Mouse (Mus musculus) testis, postnatal 14 days (tissue): ENCODE data around the gene Cavin1.
A peak's percentile ranks its signal among the peaks of the same experiment; 100 is the strongest.

ENCODE experiments used
- DNase-seq: peaks from one replicate; pipeline ENCODE4 v3.0.0; 2021; ENCODE audit warnings: low spot score

Gene Cavin1

GRCm38 (mm10) chr11:100957244-100957643 lies 13.4 kb downstream of the Cavin1 start:
- DNase-seq = peak; percentile 74

GRCm38 (mm10) chr11:100949540-100949939 lies 21.1 kb downstream of the Cavin1 start:
- no peak for DNase-seq

- no peak for DNase-seq
Measured at GRCm38 (mm10) chr11:100948317-100948716, 22.4 kb downstream of the Cavin1 start.

- no peak for DNase-seq
Measured at GRCm38 (mm10) chr11:100947548-100947947, 23.1 kb downstream of the Cavin1 start.

DNA sequence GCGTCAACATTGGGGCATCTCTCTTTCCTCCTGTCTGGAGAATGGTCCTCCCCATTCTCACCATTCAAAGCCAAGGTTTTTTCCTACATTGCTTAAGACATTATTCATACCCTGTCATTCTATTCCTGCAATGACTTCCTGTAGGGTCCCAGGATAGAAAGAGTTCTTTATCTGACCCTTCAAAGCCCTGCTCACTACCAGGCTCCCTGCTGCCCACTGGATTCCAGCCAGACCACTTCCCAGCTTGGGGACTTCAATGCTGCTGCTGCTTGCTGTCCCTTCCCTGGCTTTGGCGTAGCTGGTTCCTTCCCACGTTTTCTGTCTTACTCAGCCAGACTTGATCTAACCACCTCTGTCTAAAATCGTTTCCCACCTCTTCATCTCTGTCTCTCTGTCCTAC lies 23.8 kb downstream of the Cavin1 start:
- no peak for DNase-seq

GRCm38 (mm10) chr11:100942388-100942787 lies 28.3 kb downstream of the Cavin1 start:
- DNase-seq = no peak

DNA sequence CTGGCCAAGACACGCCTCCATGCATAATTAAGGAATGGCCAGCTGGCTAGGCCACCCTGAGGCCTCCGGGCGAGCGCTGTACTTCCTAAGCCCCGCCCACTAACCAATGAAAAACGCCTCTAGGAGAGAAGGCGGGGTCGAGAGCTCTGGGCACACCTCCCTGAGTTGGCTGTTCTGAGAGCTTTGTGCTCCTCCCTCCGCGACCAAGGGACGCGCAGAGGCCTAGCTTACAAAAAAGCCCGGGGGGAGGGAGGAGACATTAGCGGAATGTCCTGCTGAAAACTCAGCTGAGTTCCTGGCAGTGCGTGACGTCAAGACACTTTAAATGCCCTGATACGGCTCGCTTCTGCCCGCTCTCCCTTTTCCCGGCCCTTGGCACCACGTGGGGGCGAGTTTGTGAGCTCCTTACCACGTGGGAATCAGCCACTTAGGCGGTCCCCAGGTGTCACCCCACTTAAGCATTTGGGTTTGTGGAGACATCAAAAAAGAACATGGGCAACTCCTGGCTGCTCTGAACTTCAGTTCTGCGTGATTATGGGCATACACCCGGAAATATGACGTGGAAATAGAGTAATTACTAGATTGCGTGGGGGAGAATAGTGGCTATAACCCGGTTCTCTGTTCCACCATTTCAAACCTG lies 31.1 kb downstream of the Cavin1 start, which contains the start of gene Stat3:
Gene Stat3, minus strand, starts transcription at position 29 of the 640 bp plus-strand sequence.
- DNase-seq = peak; percentile 99

DNA sequence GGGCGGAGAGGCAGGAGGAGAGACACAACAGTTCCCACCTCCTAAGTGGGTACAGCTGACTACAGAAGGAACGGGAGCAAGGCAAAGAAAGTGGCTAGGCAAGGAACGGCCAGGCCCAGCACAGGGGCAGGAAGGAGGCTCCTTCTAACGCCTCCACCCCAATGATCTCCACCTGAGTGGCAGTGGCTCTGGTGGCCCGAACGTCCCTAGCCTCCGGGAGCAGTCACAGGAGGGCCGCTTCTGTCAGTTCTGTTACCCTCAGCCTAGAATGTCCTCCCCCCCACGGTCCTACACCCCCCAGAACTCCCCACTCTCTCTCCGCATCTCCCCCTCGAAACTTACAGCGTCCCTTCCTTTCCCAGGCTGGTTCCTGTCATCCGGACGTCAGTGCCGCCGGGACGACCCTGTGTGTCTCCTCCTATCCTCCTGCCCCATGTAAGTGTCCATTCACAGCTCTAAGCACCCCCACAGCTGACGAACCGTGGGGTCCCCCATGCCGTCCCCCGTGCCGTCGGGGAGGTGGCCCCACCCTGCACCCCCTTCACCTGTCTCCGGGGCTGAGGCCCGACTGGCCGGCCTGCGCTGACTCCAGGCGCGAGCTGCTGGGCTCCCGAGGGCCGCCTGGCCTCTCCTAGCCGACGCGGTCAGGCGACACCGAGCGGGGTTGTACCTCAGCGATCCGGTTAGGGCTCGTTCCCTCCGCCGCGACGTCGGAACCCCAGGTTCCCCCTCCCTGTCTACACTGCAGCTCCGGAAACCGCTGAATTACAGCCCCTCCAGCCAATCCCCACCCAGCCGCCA lies 31.8 kb downstream of the Cavin1 start:
- DNase-seq = peak; percentile 41

DNA sequence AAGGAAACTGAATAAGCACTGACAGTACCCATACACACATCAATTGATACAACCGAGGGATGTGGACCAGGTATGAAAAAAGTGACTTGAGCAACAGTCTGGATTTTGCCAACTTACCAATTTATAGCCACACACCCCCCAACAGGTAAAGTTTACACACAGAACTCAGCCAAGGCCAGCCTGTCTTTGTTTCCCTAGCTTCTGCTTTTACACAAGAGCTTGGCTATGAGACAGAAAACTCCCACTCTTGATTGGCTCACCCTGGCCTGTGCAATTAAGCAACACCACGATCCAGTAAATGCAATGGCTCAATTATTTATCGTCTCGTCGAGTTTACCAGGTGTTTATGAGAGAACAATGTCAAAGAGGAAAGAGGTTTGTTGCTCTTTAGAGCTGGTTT lies 32.6 kb downstream of the Cavin1 start:
- DNase-seq = no peak

DNA sequence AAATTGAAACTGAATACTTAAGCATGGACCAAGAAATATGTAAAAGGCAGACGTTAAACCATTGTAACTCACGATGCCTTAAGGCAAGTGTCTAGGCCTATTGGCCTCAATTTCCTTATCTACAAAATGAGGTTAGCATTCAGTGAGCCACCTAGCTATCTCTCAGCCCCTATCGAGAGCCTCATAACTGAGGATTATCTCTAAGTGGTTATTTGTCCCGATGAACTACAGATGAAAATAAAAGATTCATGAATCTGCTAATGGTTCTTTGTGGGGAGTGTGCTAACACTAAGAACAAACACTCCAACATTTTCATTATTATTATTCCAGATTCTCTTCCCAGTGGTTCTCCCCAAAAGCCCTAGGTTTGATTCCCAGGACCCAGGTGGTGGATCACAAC lies 33.4 kb downstream of the Cavin1 start:
- no peak for DNase-seq

DNA sequence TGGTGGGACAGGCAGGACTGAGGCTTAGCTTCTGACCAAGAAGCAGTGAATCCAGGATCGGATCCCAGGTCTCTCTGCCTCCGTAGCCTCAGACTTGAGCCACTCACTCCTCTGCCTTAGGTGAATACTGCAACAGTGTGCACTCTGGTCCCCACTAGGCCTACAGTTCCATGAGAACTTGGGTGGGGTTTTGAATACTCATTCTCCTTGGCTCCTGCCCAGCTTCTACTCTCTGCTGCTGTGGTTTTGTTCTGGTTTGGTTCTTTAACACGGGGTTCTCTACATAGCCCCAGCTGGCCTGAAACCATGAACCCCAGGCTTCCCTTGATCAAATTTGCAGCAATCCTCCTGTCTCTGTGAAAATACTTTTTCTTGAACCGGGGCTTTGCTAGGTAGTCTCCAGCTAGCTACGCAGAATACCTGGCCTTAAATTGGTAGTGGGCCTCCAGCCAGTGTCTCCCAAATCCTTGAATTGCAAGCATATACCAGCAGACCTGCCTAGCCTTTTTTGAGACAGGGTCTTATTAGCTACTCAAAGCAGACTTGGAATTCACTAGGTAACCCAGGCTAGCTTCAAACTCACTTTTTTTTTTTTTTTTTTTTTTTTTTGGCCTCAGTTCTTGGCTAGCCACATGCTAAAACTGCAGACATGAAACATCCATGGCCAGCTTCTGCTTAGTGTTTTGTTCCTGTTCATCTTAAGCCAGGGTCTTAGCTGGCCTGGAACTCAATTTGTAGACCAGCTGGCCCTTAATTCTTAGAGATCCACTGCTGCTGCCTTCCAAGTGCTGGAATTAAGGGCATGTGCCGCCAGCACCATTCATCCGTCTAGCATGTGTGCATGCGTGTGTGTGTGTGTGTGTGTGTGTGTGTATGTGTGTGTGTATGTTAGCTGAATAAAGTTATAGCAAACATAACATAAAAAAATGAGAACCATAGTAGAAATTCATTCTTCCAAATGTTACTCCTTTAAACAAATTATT lies 35.0 kb downstream of the Cavin1 start:
- no peak for DNase-seq

GRCm38 (mm10) chr11:100931254-100931921 lies 39.3 kb downstream of the Cavin1 start:
- peak; percentile 52 for DNase-seq

DNA sequence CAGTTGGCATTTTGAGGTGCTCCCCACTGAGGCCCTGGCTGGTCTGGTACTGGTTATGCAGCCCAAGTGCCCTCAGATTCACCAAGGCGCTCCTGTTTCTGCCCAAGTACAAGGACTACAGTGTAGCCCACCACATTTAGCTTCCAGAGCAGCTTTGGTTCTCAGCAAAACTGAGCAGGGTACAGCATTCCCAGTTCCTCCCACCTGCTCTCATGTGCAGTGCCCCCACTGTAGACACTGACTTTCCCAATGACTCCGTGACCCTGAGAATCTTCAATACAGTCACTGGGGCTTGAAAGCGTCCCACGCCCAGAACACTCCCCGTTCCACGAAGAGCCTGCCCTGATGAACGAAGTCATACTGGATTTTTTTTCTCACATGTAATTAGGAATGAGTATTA lies 40.1 kb downstream of the Cavin1 start:
- no peak for DNase-seq

DNA sequence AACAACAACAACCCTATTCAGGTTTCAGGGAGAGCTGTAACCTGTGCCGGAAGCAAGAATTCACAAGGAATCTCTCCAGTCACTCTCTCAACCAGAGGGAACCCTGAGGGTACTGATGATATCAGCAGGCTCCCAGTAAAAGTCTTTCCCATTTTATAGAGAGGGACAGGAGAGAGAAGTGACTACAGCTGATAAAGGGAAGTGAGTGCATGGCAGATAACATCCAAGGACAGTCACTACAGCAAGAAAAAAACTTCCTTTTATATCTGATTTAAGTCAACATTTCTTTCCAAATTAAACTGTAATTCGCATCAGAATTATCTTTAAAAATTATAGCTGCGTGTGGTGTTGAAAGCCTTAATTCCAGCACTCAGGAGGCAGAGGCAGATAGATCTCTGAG lies 43.3 kb downstream of the Cavin1 start:
- no peak for DNase-seq

DNA sequence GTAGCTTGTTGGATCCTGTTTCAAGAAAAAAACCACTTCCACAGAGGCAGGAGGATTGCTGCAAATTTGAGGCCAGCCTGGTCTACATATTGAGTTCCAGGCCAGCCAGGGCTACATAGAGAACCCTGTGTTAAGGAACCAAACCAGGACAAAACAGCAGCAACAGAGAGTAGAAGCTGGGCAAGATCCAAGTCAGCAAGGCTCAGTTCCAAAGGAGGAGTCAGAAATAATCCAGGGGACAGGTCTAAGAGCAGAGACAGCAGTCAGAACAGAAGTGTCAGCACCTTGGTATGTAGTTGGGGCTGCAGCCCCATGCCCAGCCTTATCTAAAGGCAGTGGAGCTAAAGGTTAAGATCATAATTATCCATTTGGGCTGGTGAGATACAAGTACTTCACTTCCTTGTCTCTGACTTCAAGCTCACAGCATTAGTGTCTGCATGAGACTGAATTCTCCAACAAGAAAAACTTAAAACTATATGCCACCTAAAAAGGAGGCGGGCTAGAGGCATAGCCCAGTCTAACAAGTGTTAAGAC lies 46.2 kb downstream of the Cavin1 start:
- no peak for DNase-seq

DNA sequence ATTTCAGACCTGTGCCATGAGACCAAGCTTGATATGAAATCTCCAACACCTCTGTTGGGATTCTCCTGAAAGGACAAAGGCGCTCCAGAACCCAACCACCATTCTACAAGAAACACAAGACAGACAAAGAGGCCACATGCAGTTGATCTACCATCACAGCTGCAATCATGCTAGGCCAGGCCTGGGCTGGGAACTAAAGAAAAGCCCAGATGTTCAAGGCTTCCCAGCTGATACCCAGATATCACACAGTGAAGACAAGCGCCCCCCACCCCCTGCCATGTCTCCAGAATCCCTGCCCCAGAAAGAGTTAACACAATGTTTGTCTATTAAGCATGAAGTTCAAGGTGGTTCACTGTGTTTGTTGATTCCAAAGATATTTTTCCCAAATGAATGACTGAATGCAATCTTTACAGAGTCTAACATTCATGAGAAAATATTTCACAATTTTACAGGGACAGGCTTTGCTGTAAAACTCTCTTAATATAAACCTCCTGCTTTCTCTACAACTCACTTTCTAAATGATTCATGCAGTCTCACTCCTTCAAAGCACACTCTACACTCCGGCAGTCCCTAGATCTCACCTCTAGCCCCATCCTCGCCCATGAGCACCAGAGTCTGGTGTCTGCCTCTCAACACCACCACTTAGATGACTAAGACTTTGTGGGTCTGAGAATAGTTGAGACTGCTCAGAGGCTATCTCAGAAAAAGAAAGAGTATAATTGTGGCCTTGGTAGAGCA lies 49.6 kb downstream of the Cavin1 start:
- DNase-seq = no peak

DNA sequence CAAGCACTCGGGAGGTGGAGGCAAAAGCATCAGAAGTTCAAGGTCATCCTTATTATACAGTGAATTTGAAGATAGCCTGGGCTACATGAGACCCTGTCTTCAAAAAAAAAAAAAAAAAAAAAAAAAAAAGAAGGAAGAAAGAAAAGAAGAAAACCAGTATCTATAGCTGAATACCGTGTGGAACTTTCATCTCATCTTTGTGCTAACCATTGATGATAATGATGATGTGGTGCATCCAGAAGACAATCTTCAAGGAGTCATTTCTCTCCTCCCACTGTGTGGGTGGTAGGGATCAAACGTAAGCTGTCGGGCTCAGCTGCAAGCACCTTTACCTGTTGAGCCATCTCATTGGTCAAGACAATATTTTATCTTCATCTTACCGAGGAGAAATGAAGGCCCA lies 52.7 kb downstream of the Cavin1 start:
- no peak for DNase-seq

GRCm38 (mm10) chr11:100916432-100916971 lies 54.2 kb downstream of the Cavin1 start:
- no peak for DNase-seq

GRCm38 (mm10) chr11:100915063-100915462 lies 55.6 kb downstream of the Cavin1 start:
- DNase-seq = no peak

- no peak for DNase-seq
Measured at GRCm38 (mm10) chr11:100914415-100914814, 56.3 kb downstream of the Cavin1 start.
